Mouse (Mus musculus) forelimb bud, embryonic 11.5 days (tissue): Measurements from ENCODE around the gene Marveld1.

ENCODE experiments used
- DNase-seq: peaks from one replicate; pipeline ENCODE4 v3.0.0-alpha.2; 2012; ENCODE audit warnings: low read depth, low spot score

Marveld1 gene

DNA sequence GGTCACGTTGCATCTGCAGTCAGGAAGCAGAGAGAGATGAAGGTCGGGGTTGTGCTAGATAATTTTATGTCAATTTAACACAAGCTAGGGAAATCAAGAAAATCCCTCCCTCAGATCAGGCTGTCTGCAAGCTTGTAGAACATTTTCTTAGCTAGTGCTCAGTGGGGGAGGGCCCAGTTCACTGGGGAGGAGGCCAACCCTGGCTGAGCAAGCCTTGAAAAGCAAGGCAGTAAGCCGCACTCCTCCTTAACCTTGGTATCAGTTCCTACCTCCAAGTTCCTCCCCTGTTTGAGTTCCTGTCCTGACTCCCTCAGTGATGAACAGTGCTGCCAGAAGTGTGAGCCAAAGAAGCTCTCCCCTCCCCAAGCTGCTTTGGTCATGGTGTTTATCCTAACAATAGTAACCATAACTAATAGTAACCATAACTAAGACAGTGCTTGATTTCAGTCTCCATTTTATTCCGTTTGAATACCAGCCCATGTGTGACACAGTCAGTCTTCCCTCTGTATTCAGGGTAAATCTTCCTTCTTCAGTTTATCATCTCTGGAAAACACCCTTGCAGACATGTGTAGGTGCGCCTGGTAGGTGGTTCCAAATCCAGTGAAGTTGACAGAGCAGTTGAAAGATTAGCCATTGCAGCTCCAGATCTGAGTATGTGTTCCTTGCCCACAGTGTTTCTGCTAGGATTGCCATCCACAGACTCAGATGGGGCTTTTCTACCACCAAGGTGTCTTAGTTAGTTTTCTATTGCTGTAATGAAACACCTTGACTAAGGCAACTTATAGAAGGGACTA is 7.3 kb upstream of the Marveld1 start:
- DNase-seq = no peak

- DNase-seq = no peak
Observed at GRCm38 (mm10) chr19:42141998-42142397, 5.2 kb upstream of the Marveld1 start.

DNA sequence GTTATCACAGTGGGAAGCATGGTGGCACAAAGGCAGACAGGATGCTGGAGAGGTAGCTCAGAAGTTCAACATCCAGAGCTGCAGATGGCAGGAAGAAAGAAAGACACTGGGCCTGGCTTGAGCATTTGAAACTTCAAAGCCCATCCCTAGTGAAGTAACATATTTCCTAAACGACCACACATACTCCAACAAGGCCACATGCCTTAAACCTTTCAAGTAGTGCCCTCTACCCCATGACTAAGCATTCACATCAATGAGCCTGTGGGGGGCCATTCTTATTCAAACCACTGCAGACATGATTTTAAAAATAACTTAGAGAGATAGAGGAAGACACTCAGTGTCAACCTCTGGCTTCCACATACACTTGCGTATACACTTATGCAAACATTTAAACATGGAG is 4.4 kb upstream of the Marveld1 start:
- DNase-seq = no peak

GRCm38 (mm10) chr19:42144067-42144466 is 3.1 kb upstream of the Marveld1 start:
- DNase-seq = no peak

DNA sequence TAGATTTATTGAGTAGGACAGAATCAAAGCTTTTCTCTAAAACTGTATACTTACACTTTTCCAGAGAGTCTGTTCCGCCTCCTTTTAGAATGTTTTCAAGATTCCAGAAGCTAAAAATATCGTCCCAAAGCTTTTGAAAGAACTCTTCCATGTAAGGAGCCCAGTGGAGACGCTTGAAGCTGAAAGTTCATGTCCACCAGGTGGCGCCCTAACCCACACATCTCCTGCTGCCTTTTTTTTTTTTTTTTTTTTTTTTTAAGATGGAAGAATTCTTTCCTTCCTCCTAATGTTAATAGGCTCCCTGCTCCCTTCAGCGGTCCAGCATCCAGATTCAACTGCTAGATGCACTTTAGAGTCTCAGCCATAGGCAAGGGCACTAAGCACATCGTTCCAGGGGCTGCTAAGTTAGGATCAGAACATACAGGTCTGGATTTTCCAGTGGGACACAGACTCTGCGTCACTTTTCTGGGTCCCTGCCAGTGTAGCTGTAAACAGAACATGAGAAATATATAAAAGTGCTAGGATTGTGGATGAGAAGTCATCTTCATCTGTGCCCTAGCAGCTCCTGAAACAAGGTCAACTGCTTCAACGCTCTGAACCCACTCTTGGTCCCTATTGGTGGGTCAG is 2.5 kb upstream of the Marveld1 start:
- peak; percentile 93 for DNase-seq

- no peak for DNase-seq
Observed at GRCm38 (mm10) chr19:42145210-42145609, 2.0 kb upstream of the Marveld1 start.

GRCm38 (mm10) chr19:42145731-42146130 is 1.5 kb upstream of the Marveld1 start:
- DNase-seq = no peak

DNA sequence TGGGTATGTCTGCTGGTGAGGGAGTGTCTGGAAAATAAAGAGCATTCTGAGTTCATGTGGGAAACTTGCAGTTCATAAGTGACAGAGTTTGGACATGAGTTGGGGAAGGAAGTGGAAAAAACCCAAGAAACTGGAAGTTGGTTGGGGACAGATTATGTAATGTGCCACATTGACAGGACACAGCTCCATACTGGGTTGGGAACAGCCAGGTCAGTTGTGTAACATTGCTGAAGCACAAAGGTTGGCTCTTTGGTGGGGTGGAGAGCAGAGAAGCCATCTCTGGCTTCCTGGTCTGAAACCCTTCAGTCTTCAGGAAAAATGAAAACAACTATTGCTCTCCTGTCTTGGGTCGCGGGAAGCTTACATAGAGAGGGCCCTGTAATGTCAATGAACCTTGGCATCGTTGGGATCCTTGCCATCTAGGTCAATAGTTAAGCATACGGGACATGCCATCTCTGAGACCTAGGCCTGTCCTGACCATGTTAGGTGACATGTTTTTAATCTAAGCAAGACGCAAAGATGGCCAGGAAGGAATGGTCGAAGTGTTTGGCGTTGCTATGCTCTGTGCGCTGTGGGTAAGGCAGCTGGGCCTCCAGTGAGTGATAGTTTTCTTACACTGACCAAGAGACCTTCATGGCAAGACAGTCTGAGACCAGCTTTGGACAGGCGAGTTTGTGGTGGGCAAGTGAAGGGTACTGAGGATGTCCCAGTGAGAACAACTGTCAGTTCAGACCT is 757 bp upstream of the Marveld1 start:
- no peak for DNase-seq

DNA sequence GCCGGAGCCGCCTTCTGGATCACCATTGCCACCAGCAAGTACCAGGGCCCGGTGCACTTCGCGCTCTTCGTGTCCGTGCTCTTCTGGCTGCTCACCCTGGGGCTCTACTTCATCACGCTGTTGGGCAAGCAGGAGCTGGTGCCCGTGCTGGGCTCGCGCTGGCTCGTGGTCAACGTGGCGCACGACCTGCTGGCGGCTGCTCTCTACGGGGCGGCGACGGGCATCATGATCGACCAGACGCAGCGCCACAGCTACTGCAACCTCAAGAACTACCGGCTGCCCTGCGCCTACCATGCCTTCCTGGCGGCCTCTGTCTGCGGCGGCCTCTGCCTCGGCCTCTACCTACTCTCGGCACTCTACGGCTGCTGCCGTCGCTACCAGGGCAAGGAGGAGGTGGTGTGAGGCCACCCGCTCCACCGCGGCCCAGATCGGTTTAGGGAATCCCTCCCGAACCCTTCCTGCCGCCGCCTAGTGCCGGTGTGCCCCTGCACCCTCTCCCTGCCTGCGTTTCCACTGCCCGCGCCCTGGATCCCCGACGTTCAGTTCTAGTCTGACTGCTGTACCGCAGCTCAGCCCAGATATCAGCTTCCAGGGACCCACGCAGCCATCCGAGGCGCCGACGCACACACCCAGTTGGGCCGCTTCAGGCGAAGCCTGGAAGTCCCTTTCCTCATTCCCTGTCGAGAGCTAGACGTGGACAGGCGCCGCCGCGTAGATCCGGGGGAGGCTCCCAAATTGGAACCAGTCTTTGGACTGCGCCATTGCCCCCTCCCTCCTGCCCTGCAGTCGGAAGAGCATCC is 769 bp downstream of the Marveld1 start:
- peak; percentile 46 for DNase-seq

DNA sequence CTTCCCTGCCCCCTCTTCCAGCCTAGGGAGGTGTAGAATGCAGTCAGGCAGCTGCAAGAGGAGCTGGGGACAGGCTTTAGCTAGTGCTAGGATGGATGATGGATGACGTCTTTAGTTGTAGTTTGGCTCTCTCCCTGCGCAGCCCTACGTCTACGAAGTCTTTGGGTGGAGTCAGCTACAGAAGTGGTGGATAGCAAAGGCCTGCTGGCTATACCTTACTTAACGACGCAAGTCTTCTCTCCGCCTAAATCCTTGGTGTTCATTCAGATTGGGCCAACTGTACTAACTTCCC is 1.3 kb downstream of the Marveld1 start:
- DNase-seq = no peak

DNA sequence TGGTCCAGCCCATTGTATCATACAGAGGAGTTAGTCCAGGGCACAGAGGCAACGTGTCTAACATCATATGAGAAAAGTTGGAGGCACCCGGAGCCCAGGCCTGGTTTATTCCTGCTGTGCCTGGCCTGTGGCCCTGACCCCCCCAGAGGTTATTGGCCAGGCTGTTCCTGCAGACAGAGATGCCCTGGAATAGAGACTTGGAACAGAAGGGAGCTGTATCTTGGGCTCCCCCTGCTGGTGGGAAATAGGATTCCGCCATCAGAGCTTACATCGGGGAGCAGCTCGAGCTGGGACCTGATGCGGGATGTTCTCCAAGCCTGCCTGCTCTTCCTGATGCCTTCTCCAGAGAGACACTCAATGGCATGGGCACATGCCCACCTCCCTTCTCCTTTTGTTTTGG is 4.8 kb downstream of the Marveld1 start:
- peak; percentile 87 for DNase-seq

- DNase-seq = no peak
Observed at GRCm38 (mm10) chr19:42157493-42158237, 10.5 kb downstream of the Marveld1 start.

GRCm38 (mm10) chr19:42158246-42159017 is 11.2 kb downstream of the Marveld1 start:
- DNase-seq = no peak

DNA sequence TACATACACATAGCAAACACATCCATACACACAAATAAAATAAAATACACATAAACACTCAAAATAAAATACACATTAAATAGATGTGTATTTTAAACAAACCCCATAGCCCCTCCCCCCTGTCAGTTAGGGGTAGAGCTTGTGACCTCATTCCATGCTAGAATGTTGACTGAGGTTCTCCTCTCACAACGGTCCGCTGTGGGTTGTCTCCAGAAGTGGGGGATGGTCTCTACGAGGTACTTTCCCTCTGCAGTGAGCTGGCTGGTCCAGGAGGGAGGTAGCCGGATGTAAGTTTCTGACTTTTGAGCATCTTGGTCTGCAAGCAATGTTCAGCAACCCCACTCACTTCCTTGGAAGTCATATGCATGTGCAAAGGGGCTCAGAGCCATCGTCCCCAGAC is 16.6 kb downstream of the Marveld1 start, which contains the start of gene Zfyve27:
Zfyve27 (plus strand) TSS at position 188 of the 400 bp plus-strand sequence.
- DNase-seq = no peak

DNA sequence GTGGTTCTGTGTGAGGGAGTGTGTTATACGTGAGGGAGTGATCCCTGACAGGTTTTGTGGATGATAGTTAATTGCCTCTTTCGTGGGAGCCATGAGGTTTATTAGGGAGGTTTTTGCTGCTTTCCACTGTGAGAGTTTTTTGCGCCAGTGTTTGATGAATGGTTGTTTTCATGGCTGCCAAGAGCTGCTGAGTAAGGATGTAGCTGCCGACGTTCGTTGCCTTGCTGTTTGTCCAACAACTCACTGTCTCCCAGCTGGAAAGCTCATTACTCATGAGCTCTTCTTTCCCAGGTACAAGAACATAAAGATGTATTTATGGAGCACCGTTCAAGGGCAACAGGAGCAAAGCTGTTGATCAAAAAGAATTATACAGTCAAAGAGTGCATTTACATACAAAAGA is 17.0 kb downstream of the Marveld1 start:
- DNase-seq = no peak

DNA sequence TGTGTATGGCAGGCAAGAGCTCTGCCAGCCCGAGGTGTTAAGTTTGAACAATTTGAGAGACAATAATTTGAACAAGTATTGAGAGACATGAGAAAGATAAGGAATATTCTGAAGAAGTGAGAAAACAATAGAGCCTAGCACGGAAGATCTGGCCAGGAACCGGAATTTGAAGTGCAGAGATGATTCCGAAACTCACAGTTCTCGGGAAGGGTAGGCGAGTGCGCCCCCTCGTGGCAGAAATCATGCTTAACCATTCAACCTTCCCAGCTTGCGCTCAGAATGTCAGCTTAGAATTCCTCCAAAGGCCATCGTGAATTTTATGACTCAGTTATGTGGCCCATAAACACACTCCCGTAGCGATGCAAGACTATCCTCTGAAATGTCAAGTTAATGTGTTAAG is 18.9 kb downstream of the Marveld1 start:
- peak; percentile 86 for DNase-seq

- no peak for DNase-seq
Observed at GRCm38 (mm10) chr19:42166766-42167165, 19.6 kb downstream of the Marveld1 start.

GRCm38 (mm10) chr19:42167489-42167888 is 20.3 kb downstream of the Marveld1 start:
- no peak for DNase-seq

DNA sequence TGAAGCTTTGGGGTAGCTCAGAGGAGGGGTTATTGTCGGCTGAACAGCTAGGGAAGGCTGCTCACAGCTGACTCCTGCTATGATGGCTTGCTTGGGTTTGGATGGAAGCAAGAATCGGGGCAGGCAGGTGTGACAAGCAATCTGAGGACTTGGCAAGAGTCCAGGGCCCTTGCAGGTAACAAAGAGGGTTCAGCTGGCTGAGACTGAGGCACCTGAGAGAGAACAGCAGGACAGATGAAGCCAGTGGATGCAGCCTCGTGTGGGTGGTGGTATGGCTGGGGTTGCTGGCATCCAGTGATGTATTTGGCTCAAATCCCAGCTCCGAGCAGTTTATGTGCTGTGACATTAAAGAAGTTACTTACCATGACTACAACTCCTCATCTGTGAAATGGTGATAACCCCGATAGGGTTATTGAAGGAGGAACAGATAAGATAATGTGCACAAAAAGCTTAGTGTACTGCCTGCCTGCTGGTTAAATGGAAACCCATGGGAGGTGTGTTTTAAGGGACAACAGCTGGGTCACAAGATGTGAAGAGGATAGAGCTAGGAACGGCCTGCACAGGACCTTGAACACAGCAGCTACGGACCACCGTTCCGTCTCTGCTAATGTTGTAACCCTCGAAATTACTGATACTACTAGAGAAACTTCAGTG is 22.2 kb downstream of the Marveld1 start:
- DNase-seq = no peak
